Mouse (Mus musculus) stomach, postnatal 0 days (tissue): ENCODE measurements around the gene Teddm2. TPM values are rescaled to one million over a fixed set of nuclear protein-coding genes. Genes with fewer than 3 reads are reported as not detected.

Source experiments
- ATAC-seq: fragments of 200-750 bp; cut with Nextera tagmentation; 2 replicates; pipeline ENCODE4 v1.8.0; 2017; ENCODE audit not compliant: low FRiP score, low TSS enrichment
- DNase-seq: peaks from one replicate; pipeline ENCODE4 v3.0.0-alpha.2; 2016; ENCODE audit warnings: low spot score
- H3K27ac ChIP-seq: fragments of 300-500 bp; sonication (generic); replicated peaks from 2 replicates; pipeline ENCODE4 v1.5.1; 2014; ENCODE audit warnings: mild to moderate bottlenecking, control low read depth
- H3K27me3 ChIP-seq: fragments of 300-500 bp; sonication (generic); 2 replicates; pipeline ENCODE4 v1.6.1; 2014; ENCODE audit warnings: low read length; ENCODE audit not compliant: control insufficient read depth, insufficient read depth
- H3K36me3 ChIP-seq: fragments of 300-500 bp; sonication (generic); 2 replicates; pipeline ENCODE4 v1.6.1; 2014; ENCODE audit warnings: low read length, mixed read lengths; ENCODE audit not compliant: control insufficient read depth, insufficient read depth
- H3K4me1 ChIP-seq: fragments of 300-500 bp; sonication (generic); replicated peaks from 2 replicates; pipeline ENCODE4 v1.6.1; 2014; ENCODE audit warnings: antibody characterized with exemption; ENCODE audit not compliant: control insufficient read depth, insufficient read depth
- H3K4me2 ChIP-seq: fragments of 300-500 bp; sonication (generic); replicated peaks from 2 replicates; pipeline ENCODE4 v1.6.1; 2014; ENCODE audit warnings: low read depth, mild to moderate bottlenecking, control low read depth, moderate library complexity
- H3K4me3 ChIP-seq: fragments of 300-500 bp; sonication (generic); 2 replicates; pipeline ENCODE4 v1.5.1; 2014; ENCODE audit warnings: low read depth, low read length, control low read depth
- H3K9ac ChIP-seq: fragments of 300-500 bp; sonication (generic); 2 replicates; pipeline ENCODE4 v1.6.1; 2014; ENCODE audit warnings: mild to moderate bottlenecking, low read length, control low read depth, mixed read lengths
- H3K9me3 ChIP-seq: fragments of 300-500 bp; sonication (generic); 2 replicates; pipeline ENCODE4 v1.6.1; 2016; ENCODE audit warnings: low read length; ENCODE audit not compliant: control insufficient read depth
- CTCF ChIP-seq: IDR thresholded peaks from 2 replicates; pipeline ENCODE4 v1.5.1; 2016; ENCODE audit warnings: antibody characterized with exemption, low read depth, mild to moderate bottlenecking, moderate library complexity
- EP300 ChIP-seq: optimal IDR thresholded peaks from 2 replicates; pipeline ENCODE3; 2016; ENCODE audit warnings: antibody characterized with exemption
- WGBS: fragments of 180-500 bp; shearing (Covaris S2); extraction: QIAGEN DNeasy Blood & Tissue Kit; methylation state at CpG from one replicate; pipeline ENCODE4 v1.1.7; 2014; 5-methylcytosine and 5-hydroxymethylcytosine counted together
- polyA plus RNA-seq: library from polyadenylated mRNA; unstranded; fragments of >200 nt; fragmentation: Nextera tagmentation; extraction: Ambion mirVana; gene quantifications from 2 replicates; pipeline ENCODE4 v1.2.1, GENCODE M21; 2015

The Teddm2 gene
- polyA plus RNA-seq, 1 experiment from 2014 or later = 0.80 TPM

GRCm38 (mm10) chr1:153935844-153936380 is 35.9 kb upstream of the Teddm2 start:
- Histone ChIP-seq H3K9me3 (no peaks in the 10 kb centered on the region), H3K27ac (no peak overlapping the region; the same call in 1 of the 2 replicates), H3K9ac (no peak overlapping the region), H3K4me2 (no peak overlapping the region), H3K4me1 (no peaks in the 10 kb centered on the region), H3K4me3 (no peak overlapping the region), H3K27me3 (no peaks in the 10 kb centered on the region), H3K36me3 (no peaks in the 10 kb centered on the region)
- 67% methylated on average over 12 of the region's 12 CpGs for WGBS
- TF ChIP-seq CTCF (no peak), EP300 (no peak)
- ATAC-seq = no peak
- no peak for DNase-seq

- TF ChIP-seq EP300 (no peak), CTCF (no peak)
- Histone ChIP-seq H3K9ac (no peak overlapping the region), H3K27me3 (no peaks in the 10 kb centered on the region), H3K36me3 (no peaks in the 10 kb centered on the region), H3K4me2 (no peak overlapping the region), H3K4me3 (no peak overlapping the region), H3K27ac (no peak overlapping the region), H3K9me3 (no peaks in the 10 kb centered on the region), H3K4me1 (no peaks in the 10 kb centered on the region)
- ATAC-seq = no peak
- 52% methylated on average over 1 of the region's 1 CpGs for WGBS
- no peak for DNase-seq
Observed at GRCm38 (mm10) chr1:153933772-153934171, 33.7 kb upstream of the Teddm2 start.

- Histone ChIP-seq H3K27me3 (no peaks in the 10 kb centered on the region), H3K9ac (no peak overlapping the region), H3K4me1 (no peaks in the 10 kb centered on the region), H3K9me3 (no peaks in the 10 kb centered on the region), H3K36me3 (no peaks in the 10 kb centered on the region), H3K4me2 (no peak overlapping the region), H3K4me3 (no peak overlapping the region), H3K27ac (no peak overlapping the region)
- no peak for TF ChIP-seq EP300
- TF ChIP-seq CTCF = no peak
- WGBS = 79% methylated on average over 2 of the region's 2 CpGs
- DNase-seq (no peak), ATAC-seq (no peak)
Observed at GRCm38 (mm10) chr1:153930431-153930830, 30.4 kb upstream of the Teddm2 start.

GRCm38 (mm10) chr1:153924395-153925385 is 24.7 kb upstream of the Teddm2 start:
- DNase-seq (peak; percentile 40), ATAC-seq (peak; percentile 86)
- TF ChIP-seq EP300 (peak; percentile 57), CTCF (no peak)
- Histone ChIP-seq H3K4me3 (no peak overlapping the region), H3K9me3 (no peaks in the 10 kb centered on the region), H3K9ac (no peak overlapping the region), H3K4me1 (no peaks in the 10 kb centered on the region), H3K27ac (peak overlapping the region; percentile 71), H3K27me3 (no peaks in the 10 kb centered on the region), H3K4me2 (no peak overlapping the region), H3K36me3 (no peaks in the 10 kb centered on the region)
- 45% methylated on average over 6 of the region's 6 CpGs for WGBS

- no peaks in the 10 kb centered on the region for H3K36me3 ChIP-seq
- H3K4me3 ChIP-seq = no peak overlapping the region
- H3K27ac ChIP-seq = no peak overlapping the region
- TF ChIP-seq EP300 = no peak
- TF ChIP-seq CTCF = no peak
- H3K4me2 ChIP-seq = no peak overlapping the region
- 35% methylated on average over 5 of the region's 5 CpGs for WGBS
- H3K4me1 ChIP-seq = no peaks in the 10 kb centered on the region
- H3K9ac ChIP-seq = no peak overlapping the region
- no peaks in the 10 kb centered on the region for H3K9me3 ChIP-seq
- no peaks in the 10 kb centered on the region for H3K27me3 ChIP-seq
- DNase-seq (no peak), ATAC-seq (no peak)
Observed at GRCm38 (mm10) chr1:153922571-153923021, 22.6 kb upstream of the Teddm2 start.

GRCm38 (mm10) chr1:153921642-153922041 is 21.6 kb upstream of the Teddm2 start:
- DNase-seq = no peak
- H3K27ac ChIP-seq = no peak overlapping the region
- TF ChIP-seq CTCF (no peak), EP300 (no peak)
- ATAC-seq = no peak
- H3K36me3 ChIP-seq = no peaks in the 10 kb centered on the region
- 85% methylated on average over 3 of the region's 3 CpGs for WGBS
- no peaks in the 10 kb centered on the region for H3K27me3 ChIP-seq
- H3K9ac ChIP-seq = no peak overlapping the region
- no peak overlapping the region for H3K4me2 ChIP-seq
- H3K4me1 ChIP-seq = no peaks in the 10 kb centered on the region
- H3K9me3 ChIP-seq = no peaks in the 10 kb centered on the region
- H3K4me3 ChIP-seq = no peak overlapping the region
